Mouse (Mus musculus) lung, postnatal 25 days (tissue): ENCODE data around the gene Pcnp.

Source experiments
- DNase-seq: peaks from one replicate; pipeline ENCODE4 v3.0.0; 2022; ENCODE audit warnings: low spot score

The Pcnp gene

GRCm38 (mm10) chr16:56036501-56036900 is 7.0 kb upstream of the Pcnp start:
- no peak for DNase-seq

- no peak for DNase-seq
Observed at GRCm38 (mm10) chr16:56034566-56034965, 5.0 kb upstream of the Pcnp start.

GRCm38 (mm10) chr16:56028722-56029551 is 602 bp downstream of the Pcnp start:
- DNase-seq: peak; percentile 56

- no peak for DNase-seq
Observed at GRCm38 (mm10) chr16:56027854-56028629, 1.5 kb downstream of the Pcnp start.

GRCm38 (mm10) chr16:56019660-56020059 is 9.9 kb downstream of the Pcnp start:
- DNase-seq: no peak

- no peak for DNase-seq
Observed at GRCm38 (mm10) chr16:56014076-56014475, 15.5 kb downstream of the Pcnp start.

GRCm38 (mm10) chr16:56012789-56013743 is 16.5 kb downstream of the Pcnp start:
- no peak for DNase-seq

GRCm38 (mm10) chr16:56008862-56009261 is 20.7 kb downstream of the Pcnp start:
- no peak for DNase-seq

GRCm38 (mm10) chr16:56006798-56007197 is 22.7 kb downstream of the Pcnp start:
- DNase-seq: no peak

- DNase-seq: no peak
Observed at GRCm38 (mm10) chr16:55994235-55994634, 35.3 kb downstream of the Pcnp start.

- DNase-seq: peak; percentile 13
Observed at GRCm38 (mm10) chr16:55990311-55990710, 39.2 kb downstream of the Pcnp start.

- no peak for DNase-seq
Observed at GRCm38 (mm10) chr16:55986001-55986400, 43.5 kb downstream of the Pcnp start.

- DNase-seq: peak; percentile 61
Observed at GRCm38 (mm10) chr16:55974903-55975285, 54.6 kb downstream of the Pcnp start.

GRCm38 (mm10) chr16:55974256-55974902 is 55.2 kb downstream of the Pcnp start:
- DNase-seq: peak; percentile 92

GRCm38 (mm10) chr16:55973431-55974255 is 55.9 kb downstream of the Pcnp start, which contains the start of gene Zbtb11:
Gene Zbtb11, plus strand, starts transcription at chr16:55973883.
- peak; percentile 99 for DNase-seq

- no peak for DNase-seq
Observed at GRCm38 (mm10) chr16:55972626-55973201, 56.8 kb downstream of the Pcnp start.

GRCm38 (mm10) chr16:55971735-55972615 is 57.6 kb downstream of the Pcnp start:
- no peak for DNase-seq

- DNase-seq: no peak
Observed at GRCm38 (mm10) chr16:55970416-55970815, 59.1 kb downstream of the Pcnp start.

- peak; percentile 28 for DNase-seq
Observed at GRCm38 (mm10) chr16:55969147-55969546, 60.4 kb downstream of the Pcnp start.
